Mouse (Mus musculus) bone marrow, adult 2 months (tissue): ENCODE data around the gene Supt7l.

ENCODE experiments used
- CTCF ChIP-seq: fragments of 200-500 bp; IDR thresholded peaks from 2 replicates; pipeline ENCODE4 v1.5.1; 2011; ENCODE audit warnings: low read length, control low read depth; ENCODE audit not compliant: control insufficient read depth, insufficient read depth
- POLR2A ChIP-seq: fragments of 200-500 bp; IDR thresholded peaks from 2 replicates; pipeline ENCODE4 v1.6.1; 2011; ENCODE audit warnings: low read depth, mild to moderate bottlenecking, control low read depth, low read length, borderline replicate concordance; ENCODE audit not compliant: control insufficient read depth

GRCm38 (mm10) chr5:31559401-31559800 lies 31.8 kb upstream of the Supt7l start:
- TF ChIP-seq CTCF: no peak
- no peak for TF ChIP-seq POLR2A
